8 mouse cellular contexts compared by ENCODE assay signal in genomic region chr7:80059064-80059838, GRCm38 (mm10). TPM values are rescaled to one million over a fixed set of nuclear protein-coding genes. Genes with fewer than 3 reads are reported as not detected.
DNase-seq lines count a peak whose midpoint lies in the region; ATAC-seq and TF ChIP-seq lines count a peak whose summit lies in the region.

No protein-coding gene starts in this region.

- peaks cover 39% of the 10 kb centered on the region for H3K4me1 ChIP-seq in kidney, embryonic 14.5 days (ENCODE audit: control insufficient read depth, insufficient read depth, low read length)
- peaks cover 68% of the 10 kb centered on the region for H3K4me1 ChIP-seq in brown adipose tissue, adult 24 weeks (ENCODE audit: control insufficient read depth, insufficient read depth, insufficient read length, low read length)
- peaks cover 74% of the 10 kb centered on the region for H3K4me1 ChIP-seq in hindbrain, embryonic 12.5 days
- H3K4me1 ChIP-seq in midbrain, embryonic 13.5 days (replicated peaks): peaks cover 67% of the 10 kb centered on the region
- H3K4me1 ChIP-seq in lung, adult 2 months (ENCODE audit: control insufficient read depth, insufficient read depth, low read length): peaks cover 48% of the 10 kb centered on the region

- no peak overlapping the region for H3K9ac ChIP-seq in kidney, embryonic 14.5 days (ENCODE audit: low read depth, low read length)
- H3K9ac ChIP-seq in hindbrain, embryonic 12.5 days: no peak overlapping the region
- no peak overlapping the region for H3K9ac ChIP-seq in midbrain, embryonic 13.5 days (replicated peaks)

- no peaks in the 10 kb centered on the region for H3K36me3 ChIP-seq in kidney, embryonic 14.5 days (ENCODE audit: control insufficient read depth, insufficient read depth, low read length)
- no peaks in the 10 kb centered on the region for H3K36me3 ChIP-seq in hindbrain, embryonic 12.5 days
- H3K36me3 ChIP-seq in midbrain, embryonic 13.5 days: no peaks in the 10 kb centered on the region

- no peaks in the 10 kb centered on the region for H3K9me3 ChIP-seq in kidney, embryonic 14.5 days (ENCODE audit: control insufficient read depth, low read length)
- H3K9me3 ChIP-seq in hindbrain, embryonic 12.5 days (replicated peaks): no peaks in the 10 kb centered on the region
- no peaks in the 10 kb centered on the region for H3K9me3 ChIP-seq in midbrain, embryonic 13.5 days

- no peak overlapping the region for H3K4me3 ChIP-seq in kidney, embryonic 14.5 days (ENCODE audit: low read length)
- no peak overlapping the region for H3K4me3 ChIP-seq in brown adipose tissue, adult 24 weeks (ENCODE audit: insufficient read depth, low read depth, low read length)
- H3K4me3 ChIP-seq in hindbrain, embryonic 12.5 days: no peak overlapping the region
- no peak overlapping the region for H3K4me3 ChIP-seq in midbrain, embryonic 13.5 days (replicated peaks)
- H3K4me3 ChIP-seq in lung, adult 2 months (replicated peaks; ENCODE audit: extremely low read depth, low read depth, low read length): no peak overlapping the region

- no peak for TF ChIP-seq POLR2A in lung, adult 2 months (IDR thresholded peaks at IDR 0.05; ENCODE audit: borderline replicate concordance, extremely low read depth, low read depth, low read length)

- H3K4me2 ChIP-seq in kidney, embryonic 14.5 days (replicated peaks; ENCODE audit: low read depth, low read length): no peak overlapping the region
- H3K4me2 ChIP-seq in hindbrain, embryonic 12.5 days (replicated peaks): no peak overlapping the region
- no peak overlapping the region for H3K4me2 ChIP-seq in midbrain, embryonic 13.5 days (replicated peaks)

- no peak for TF ChIP-seq CTCF in lung, adult 2 months (IDR thresholded peaks at IDR 0.05; ENCODE audit: insufficient read depth, low read length)

- peak overlapping the region; percentile 69 for H3K27ac ChIP-seq in kidney, embryonic 14.5 days (ENCODE audit: low read depth, low read length)
- H3K27ac ChIP-seq in brown adipose tissue, adult 24 weeks (replicated peaks; ENCODE audit: low read depth, low read length): peak overlapping the region; percentile 89
- H3K27ac ChIP-seq in hindbrain, embryonic 12.5 days: peak overlapping the region; percentile 46; the same call in 1 of the 2 replicates
- 0 out of 2 replicates have a peak overlapping the region, but pooled peaks have one; percentile 31 for H3K27ac ChIP-seq in midbrain, embryonic 13.5 days

- no peak for DNase-seq in kidney, adult 11 months
- DNase-seq in layer of hippocampus, adult 9-11 months: no peak
- DNase-seq in lung, adult 2 months: no peak

- ATAC-seq in kidney, embryonic 14.5 days (ENCODE audit: low FRiP score, low TSS enrichment): no peak
- no peak for ATAC-seq in hindbrain, embryonic 12.5 days (ENCODE audit: low FRiP score)
- no peak for ATAC-seq in midbrain, embryonic 13.5 days
- ATAC-seq in erythroblast, adult 5-6 weeks (replicated peaks; ENCODE audit: low FRiP score, poor library complexity, severe bottlenecking): no peak

- H3K27me3 ChIP-seq in kidney, embryonic 14.5 days (ENCODE audit: control insufficient read depth, insufficient read depth, low read length): no peaks in the 10 kb centered on the region
- no peaks in the 10 kb centered on the region for H3K27me3 ChIP-seq in hindbrain, embryonic 12.5 days
- H3K27me3 ChIP-seq in midbrain, embryonic 13.5 days: no peaks in the 10 kb centered on the region

- 69% methylated on average over 13 of the region's 13 CpGs for WGBS in kidney, embryonic 14.5 days
- 69% methylated on average over 13 of the region's 13 CpGs for WGBS in hindbrain, embryonic 12.5 days
- WGBS in midbrain, embryonic 13.5 days: 75% methylated on average over 13 of the region's 13 CpGs
- 40% methylated on average over 13 of the region's 13 CpGs for WGBS in lung, adult 2 months

RNA-seq across cellular contexts. Expression of gene Zfp710, which starts 34.6 kb away (rescaled TPM):
- 23.6 and 25.7 TPM in 2 replicates for polyA plus RNA-seq in kidney, embryonic 14.5 days (2014; fragmentation: Nextera tagmentation; extraction: Ambion mirVana)
- polyA plus RNA-seq in brown adipose tissue, adult 24 weeks (2012; ENCODE audit: insufficient read depth, insufficient read length, missing spikeins): 6.4 and 7.7 TPM in 2 replicates
- polyA plus RNA-seq in hindbrain, embryonic 12.5 days (2016; fragmentation: Nextera tagmentation; extraction: Ambion mirVana): 26.0 and 26.4 TPM in 2 replicates
- 21.3 and 25.1 TPM in 2 replicates for polyA plus RNA-seq in midbrain, embryonic 13.5 days (2015; fragmentation: Nextera tagmentation; extraction: Ambion mirVana)
- total RNA-seq in erythroblast, adult 5-6 weeks (2015; ENCODE audit: low replicate concordance): 6.9 and 8.8 TPM in 2 replicates
- total RNA-seq in erythroblast, adult 5-6 weeks (2017; ENCODE audit: low replicate concordance): 5.1 and 6.0 TPM in 2 replicates
- 60.0 and 65.8 TPM in 2 replicates for polyA plus RNA-seq in lung, adult 2 months (2012; rRNA removed)

RNA-seq across cellular contexts. Expression of gene Idh2, which starts 55.9 kb away (rescaled TPM):
- polyA plus RNA-seq in kidney, embryonic 14.5 days (2014; fragmentation: Nextera tagmentation; extraction: Ambion mirVana): 549 and 658 TPM in 2 replicates
- 310 and 421 TPM in 2 replicates for polyA plus RNA-seq in brown adipose tissue, adult 24 weeks (2012; ENCODE audit: insufficient read depth, insufficient read length, missing spikeins)
- 322 and 326 TPM in 2 replicates for polyA plus RNA-seq in hindbrain, embryonic 12.5 days (2016; fragmentation: Nextera tagmentation; extraction: Ambion mirVana)
- 291 and 296 TPM in 2 replicates for polyA plus RNA-seq in midbrain, embryonic 13.5 days (2015; fragmentation: Nextera tagmentation; extraction: Ambion mirVana)
- 20.3 and 31.3 TPM in 2 replicates for total RNA-seq in erythroblast, adult 5-6 weeks (2015; ENCODE audit: low replicate concordance)
- 17.6 and 24.5 TPM in 2 replicates for total RNA-seq in erythroblast, adult 5-6 weeks (2017; ENCODE audit: low replicate concordance)
- polyA plus RNA-seq in lung, adult 2 months (2012; rRNA removed): 144 and 162 TPM in 2 replicates

Comparison
In these comparisons a context has a peak if more than half of its experiments do, and no peak if none do; other contexts are left out.
1. H3K27ac ChIP-seq: peak in every context shown above with its lines; median percentile 89 in brown adipose tissue, adult 24 weeks; 69 in kidney, embryonic 14.5 days; 46 in hindbrain, embryonic 12.5 days; 31 in midbrain, embryonic 13.5 days.